Mouse (Mus musculus): ENCODE data around the gene Col6a4. TPM values are rescaled to one million over a fixed set of nuclear protein-coding genes. Genes with fewer than 3 reads are reported as not detected.

Col6a4 gene
- 3.3 and 5.7 TPM in 2 replicates for polyA plus RNA-seq (2012; rRNA removed)

DNA sequence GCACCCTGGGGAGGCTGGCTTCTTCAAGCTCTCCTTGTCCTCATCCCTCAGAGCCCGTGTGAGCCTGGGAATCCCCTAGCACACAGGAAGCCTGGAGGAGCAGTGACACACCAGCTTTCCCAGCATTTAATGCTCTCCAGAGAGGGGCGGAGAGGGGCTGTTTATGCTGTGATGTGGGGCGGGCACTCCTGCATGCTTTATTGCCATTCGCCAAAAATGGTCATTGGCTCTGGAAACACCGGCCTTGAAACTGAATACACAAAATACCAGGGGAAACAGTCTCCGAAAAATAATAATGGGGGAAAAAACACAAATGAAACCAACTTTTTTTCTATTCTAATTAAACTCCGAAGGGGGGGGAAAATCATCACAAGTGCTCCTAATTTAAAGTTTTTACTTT is at the start of gene Col6a4:
Gene Col6a4 (minus strand): TSS at position 101 of the 400 bp plus-strand sequence.
- no peak for DNase-seq (ENCODE audit: extremely low spot score in 1 of 2, low spot score in 1 of 2)

DNA sequence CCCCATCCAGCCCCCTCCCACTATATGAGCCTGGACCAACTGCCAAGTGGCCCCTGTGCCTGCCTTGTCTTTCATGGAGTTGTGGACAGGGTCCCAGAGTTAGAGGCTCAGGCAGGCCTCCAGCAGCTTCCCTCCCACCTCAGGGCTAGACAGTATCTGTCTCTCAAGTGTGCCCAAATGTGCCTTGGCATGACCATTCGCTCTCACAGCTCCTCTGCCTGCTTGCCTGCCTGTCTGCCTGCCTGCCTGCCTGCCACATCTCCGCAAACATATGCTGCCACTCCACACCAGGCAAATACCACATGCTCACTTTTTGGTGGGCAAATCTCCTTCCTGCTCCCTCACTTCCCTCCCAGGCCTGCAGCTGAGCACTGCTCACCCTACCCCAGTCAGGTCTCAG is 49.0 kb upstream of the Col6a4 start:
- no peak for DNase-seq (ENCODE audit: extremely low spot score in 1 of 2, low spot score in 1 of 2)

DNA sequence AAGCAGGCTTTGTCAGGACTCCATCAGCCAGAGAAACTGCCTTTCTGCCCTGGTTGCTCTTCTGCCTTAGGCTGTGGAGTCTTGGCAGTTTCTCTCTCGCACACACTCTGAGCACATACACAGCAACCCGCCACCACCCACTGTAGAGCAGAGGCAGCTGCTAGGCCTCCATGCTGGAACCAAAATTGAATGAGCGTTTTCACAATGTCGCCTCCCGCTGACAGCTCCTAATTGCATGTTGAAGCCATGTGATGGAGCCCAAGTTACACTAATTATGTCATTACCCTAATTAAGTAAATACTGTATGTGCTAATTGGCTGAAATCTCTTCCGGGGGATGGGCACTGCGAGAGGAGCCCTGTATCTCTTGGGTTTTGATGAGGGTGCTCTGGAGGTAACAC is 47.6 kb upstream of the Col6a4 start:
- no peak for DNase-seq (ENCODE audit: extremely low spot score in 1 of 2, low spot score in 1 of 2)

DNA sequence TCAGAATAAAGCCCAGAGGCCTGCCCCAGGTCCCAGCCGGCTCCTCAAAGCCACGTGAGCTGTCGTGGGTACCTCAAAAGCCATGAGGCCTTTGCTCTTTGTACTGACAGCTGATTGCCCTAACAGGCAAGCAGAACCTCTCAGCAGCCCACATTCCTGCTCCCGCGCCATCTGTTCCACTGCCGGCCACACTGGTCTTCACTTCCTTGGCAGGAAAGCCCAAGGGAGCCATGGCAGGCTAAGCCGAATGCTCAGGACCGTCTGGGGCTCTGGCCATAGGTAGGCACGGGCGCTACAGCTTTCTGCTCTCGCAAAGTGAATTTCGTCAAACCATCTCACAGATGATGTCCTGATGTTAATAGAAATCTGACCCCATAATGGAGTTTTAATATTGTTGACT is 45.4 kb upstream of the Col6a4 start:
- DNase-seq (ENCODE audit: extremely low spot score in 1 of 2, low spot score in 1 of 2): no peak

DNA sequence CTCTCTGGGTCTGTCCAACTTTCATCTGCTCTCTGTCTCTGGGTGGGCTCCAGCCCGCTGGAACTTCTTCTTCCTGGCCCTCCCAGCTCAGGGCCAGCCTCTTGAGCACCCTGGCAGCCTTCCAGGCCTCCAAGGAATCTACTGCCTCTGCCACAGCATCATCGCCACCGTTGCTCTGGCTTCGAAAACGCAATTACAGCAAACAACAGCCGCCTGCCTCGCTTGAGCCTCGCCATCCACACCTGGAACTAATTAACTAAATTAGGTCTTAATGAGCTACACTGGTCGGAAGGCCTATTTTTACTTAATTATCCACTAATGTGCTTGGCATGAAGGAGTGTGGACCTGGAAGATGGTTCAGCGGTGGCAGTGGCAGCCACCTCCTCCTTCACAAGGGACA is 43.2 kb upstream of the Col6a4 start:
- no peak for DNase-seq (ENCODE audit: extremely low spot score in 1 of 2, low spot score in 1 of 2)

DNA sequence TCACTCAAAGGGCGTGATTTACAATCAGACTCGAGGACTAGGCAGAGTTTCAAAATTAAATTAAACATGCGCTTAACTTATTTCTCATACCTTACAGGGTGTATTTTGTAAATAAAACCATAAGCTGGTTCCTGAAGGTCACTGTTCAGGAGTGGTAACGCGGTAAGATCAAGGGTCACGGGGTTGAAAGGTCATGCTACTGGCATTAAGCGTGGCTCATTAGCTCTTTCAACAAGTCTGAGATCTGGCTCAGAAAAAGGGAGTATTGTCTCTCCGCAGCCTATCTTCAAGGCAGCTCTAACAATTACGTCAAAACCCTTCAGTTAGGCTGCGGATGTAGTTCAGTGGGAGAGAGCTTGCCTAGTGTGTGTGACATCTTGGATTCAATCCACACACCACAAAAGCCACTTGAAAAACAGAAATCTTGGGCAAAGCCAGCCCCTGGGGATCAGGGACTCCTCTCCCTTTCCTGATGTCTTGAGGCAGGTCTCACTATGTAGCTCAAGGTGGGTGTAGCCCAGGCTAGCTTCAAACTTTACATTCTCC is 41.2 kb upstream of the Col6a4 start:
- DNase-seq (ENCODE audit: extremely low spot score in 1 of 2, low spot score in 1 of 2): no peak

DNA sequence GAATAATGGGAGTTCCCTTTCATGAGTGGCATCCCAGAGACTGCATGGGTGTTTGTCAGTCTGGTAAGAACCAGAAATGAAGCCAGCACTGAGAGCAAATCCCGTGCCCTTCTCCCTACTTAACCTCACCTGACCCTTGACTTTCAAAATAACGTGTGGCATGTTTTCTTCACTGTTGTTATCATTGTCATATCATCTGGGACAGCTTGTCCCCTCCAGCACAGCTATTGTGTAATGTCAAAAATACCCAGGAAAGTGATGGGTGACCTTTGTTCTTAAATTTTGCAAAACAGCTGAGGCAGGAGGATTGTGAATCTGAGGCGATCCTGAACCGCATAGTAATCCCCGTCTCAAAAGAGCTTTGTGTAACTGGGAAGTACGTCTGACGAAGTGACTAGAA is 33.7 kb upstream of the Col6a4 start:
- DNase-seq (ENCODE audit: extremely low spot score in 1 of 2, low spot score in 1 of 2): no peak

DNA sequence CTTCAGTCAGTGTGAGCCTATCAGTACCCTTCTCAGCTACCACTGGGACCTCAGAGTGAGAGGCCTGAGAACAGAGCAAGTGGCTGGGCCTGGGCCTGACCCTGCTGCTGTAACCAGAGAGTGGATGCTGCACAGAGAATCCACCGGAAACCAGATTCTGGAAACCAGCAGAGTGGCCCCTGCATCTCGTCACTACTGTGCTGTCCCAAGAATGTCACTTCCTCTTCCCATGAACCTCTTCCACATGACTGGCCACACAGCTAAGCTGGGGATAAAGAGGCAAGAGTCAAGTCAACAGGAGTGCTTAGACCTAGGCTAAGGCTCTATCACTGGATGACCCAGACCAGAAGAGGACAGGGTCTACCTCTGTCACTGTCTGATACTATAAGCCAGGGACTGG is 32.5 kb upstream of the Col6a4 start:
- DNase-seq (ENCODE audit: extremely low spot score in 1 of 2, low spot score in 1 of 2): no peak

DNA sequence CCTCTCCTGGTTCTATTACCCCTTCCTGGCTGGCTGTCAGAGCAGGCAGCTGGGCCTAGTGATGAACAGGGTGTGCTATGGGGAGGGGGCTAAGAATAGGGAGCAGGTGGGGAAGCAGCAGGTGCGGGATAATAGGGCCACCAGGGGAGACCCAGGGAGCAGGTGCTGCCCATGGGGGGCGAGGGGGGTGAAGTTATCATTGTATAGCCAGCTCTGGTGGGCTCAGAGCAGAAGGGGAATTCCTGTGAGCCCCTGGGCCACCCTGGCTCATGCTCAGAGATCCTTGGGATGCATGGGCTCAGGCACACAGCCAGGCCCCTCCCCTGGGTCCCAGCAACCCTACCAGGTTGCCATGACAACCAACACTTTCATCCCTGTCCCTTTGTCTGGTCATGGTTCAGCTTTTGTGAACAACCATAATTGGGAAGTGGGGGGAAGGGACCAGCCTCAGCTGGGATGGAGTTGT is 30.2 kb upstream of the Col6a4 start:
- peak in 1 of 2 experiments; percentile 38 for DNase-seq (ENCODE audit: extremely low spot score in 1 of 2, low spot score in 1 of 2)

DNA sequence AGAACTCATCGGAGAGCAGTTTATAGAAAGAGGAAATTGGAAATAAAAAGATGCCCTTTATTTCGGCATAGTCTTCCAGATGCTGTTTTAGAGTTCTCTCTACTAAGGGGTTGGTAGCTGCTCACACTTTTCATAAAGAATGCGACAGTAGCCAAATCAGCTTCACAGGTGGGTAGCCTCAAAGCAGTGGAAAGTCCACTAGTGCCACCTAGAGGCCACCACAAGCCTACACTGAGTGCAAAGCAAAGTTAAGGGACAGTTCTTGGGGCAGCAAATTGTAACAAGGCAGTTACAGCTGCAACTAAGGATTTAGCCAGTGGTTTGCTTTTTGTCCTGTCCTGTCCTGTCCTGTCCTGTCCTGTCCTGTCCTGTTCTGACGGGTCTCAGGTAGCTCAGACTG is 27.0 kb upstream of the Col6a4 start:
- DNase-seq (ENCODE audit: extremely low spot score in 1 of 2, low spot score in 1 of 2): peak in 1 of 2 experiments; percentile 77

DNA sequence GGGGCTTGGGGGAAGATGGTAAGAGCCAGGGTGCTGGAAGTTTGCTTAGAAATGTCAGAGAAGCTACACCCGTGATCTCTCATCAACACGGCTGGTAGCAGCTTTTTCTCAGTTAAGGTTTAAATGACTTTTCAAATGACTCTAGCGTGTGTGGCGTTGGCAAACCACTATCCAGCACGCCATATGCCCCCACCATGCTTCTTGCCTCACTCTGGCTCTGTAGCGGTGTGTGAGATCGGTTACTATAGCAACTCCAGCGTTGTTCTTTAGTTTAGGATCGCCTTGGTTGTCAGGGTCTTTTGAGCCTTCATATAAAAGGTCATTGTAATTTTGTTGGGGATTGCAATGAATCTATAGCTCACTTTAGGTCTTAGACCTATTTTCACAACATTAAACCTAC is 22.5 kb upstream of the Col6a4 start:
- no peak for DNase-seq (ENCODE audit: extremely low spot score in 1 of 2, low spot score in 1 of 2)

DNA sequence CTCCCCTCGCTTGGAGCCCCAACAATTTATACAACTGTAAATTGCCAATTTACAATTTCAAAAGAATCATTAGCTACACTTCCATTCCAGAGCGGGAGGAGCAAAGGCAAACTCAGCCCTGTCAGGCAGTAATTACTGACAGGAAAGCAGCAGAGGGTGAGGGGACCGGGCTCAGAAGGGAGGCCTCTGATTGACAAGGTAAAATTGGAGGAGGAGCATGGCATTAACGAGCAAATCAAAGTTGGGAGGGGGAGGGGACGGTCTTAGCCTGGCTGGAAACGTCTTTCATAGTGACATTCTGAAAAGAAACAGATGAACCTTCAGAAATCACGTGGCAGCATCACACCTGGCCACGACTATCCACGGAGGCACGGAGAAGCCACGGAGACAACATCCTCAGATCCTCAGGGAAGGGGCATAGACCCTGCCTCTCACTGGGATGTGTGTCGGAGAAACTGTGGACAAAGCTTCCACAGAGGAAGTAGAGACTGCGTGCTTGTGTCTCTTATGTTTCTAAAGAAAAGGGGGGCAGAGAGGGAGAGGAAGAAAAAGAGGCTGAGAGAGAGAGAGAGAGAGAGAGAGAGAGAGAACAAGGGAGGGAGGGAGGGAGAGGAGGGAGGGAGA is 19.3 kb upstream of the Col6a4 start:
- DNase-seq (ENCODE audit: extremely low spot score in 1 of 2, low spot score in 1 of 2): no peak

DNA sequence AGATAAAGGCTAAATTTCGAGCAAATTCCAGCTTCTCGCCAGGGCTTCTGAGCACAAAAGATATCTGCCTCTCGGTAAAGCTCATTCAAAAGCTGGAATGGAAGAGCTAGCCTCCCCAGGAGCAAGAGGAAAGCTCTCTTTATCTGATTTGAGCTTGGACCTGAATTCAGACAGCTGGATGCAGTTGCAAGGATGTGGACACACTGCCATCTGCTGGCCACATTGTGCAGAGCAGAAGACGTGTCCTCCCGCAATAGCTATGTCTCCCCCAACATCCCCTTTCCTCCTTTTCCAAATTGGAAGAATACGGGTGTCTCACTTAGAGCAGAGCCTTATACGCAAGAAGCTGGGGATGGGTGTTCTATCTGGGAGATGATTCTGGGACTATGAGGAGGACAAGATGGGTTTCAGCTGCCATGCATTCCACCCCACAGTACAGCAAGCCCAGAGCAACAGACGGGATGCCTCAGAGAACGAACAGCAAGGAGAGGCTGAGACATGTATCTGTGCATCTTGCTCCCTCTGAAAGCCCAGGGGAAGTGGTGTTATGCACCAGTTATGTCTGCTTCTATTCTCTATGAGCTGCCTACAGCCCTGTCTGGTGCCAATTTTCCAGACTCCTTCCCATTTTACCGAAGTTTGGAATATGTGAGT is 16.3 kb upstream of the Col6a4 start:
- DNase-seq (ENCODE audit: extremely low spot score in 1 of 2, low spot score in 1 of 2): peak; percentile 41 to 92

DNA sequence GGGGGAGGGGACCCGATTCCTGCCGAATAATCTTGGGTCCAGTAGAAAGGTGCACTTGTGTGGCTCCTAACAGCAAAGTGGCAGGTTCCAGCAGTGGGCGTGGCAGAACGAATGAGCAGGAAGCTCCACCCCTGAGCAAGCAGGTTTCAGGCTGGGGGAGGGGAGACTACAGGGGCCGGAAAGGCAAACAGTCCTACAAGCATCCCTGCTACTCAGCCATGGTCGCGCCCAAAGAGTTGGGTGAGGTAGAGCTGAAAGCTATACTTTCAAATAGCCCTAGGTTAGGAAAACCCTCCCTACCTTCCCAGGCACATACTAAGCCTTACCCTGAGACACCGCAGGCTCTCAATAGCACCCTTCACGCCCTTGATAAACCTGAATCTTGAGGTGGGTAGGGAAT is 9.7 kb upstream of the Col6a4 start:
- DNase-seq (ENCODE audit: extremely low spot score in 1 of 2, low spot score in 1 of 2): no peak

DNA sequence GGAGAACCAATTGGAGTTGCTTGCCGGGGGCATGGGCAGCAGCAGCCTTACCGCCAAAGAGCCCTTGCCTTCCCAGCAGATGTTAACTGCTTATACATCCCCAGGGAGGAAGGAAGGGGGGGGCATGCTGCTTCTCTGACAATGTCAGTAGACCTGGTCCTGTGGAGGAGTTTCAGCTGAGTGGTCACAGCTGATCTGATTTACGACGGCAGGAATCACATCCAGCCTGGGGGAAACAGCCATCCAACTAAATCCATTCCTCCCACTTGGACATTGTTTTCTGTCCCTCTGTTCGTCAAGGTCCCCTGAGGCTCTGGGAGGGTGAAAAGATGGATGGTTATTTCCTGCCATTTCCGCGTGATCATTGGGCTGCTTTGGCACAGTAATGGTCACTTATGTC is 7.8 kb upstream of the Col6a4 start:
- DNase-seq (ENCODE audit: extremely low spot score in 1 of 2, low spot score in 1 of 2): no peak

DNA sequence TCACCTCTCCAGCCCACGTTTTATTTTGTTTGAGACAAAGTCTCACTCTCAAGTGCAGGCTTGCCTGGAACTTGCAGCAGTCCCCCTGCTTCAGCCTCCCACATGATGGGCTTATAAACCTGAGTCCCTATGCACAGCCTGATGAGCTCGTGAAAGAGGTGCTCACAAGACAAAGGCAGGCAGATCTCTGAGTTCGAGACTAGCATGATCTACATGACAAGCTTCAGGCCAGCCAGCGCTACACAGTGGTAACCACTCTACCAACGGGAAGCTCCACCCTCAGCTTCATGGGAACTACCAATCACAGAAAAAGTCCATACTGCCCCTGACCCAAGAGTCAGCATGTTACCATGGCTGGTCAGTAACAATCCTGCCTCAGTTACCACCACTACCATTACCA is 4.6 kb upstream of the Col6a4 start:
- no peak for DNase-seq (ENCODE audit: extremely low spot score in 1 of 2, low spot score in 1 of 2)

DNA sequence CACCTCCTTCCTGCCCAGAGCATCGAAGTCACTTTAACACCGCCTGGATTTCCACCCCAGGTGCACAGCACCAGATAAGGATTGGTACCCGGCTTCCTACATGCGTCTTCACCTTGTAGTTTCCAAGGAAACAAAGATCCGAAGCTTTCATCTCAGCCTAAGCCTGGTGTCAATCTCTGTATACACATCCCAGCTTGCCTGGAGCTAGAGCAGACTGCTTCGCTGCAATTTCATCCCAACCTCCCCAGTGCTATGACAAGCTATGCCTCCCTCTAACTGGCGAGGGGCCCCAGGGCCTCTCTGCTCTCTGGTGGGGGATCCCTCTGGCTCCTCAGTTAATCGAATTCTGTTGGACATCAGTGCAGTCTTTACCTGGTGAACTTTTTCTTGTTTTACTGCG is 3.7 kb upstream of the Col6a4 start:
- DNase-seq (ENCODE audit: extremely low spot score in 1 of 2, low spot score in 1 of 2): peak in 1 of 2 experiments; percentile 23

DNA sequence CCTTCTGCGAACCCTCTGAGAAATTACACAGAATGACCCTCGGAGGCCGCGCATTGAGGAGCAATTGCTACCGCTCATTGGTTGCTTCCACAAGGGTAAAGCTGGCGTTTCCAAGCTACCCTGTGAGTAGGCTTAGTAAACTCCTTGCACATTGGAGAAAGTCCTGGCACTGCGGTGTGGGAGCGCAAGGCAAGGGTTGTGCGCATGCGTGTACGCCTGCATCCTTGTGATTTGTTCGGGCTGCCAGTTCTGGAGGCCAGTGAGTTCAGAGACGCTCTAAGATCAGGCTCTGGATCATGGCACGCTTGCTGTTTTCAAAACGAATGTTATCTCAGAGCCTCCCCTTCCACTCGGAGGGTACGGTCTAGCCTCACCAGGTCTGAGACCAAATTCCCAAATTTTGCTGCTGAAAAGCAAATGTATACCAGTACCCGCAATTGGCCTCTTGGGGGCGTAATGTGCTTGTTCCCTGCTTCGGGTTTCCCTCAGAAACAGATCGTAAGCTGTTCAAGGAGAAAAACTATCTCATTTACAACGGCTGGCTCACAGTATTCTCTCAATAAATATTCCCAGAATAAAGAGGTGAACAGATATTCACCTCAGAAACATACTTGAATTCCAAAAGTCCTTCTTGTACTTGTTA is 2.9 kb upstream of the Col6a4 start:
- DNase-seq (ENCODE audit: extremely low spot score in 1 of 2, low spot score in 1 of 2): no peak

DNA sequence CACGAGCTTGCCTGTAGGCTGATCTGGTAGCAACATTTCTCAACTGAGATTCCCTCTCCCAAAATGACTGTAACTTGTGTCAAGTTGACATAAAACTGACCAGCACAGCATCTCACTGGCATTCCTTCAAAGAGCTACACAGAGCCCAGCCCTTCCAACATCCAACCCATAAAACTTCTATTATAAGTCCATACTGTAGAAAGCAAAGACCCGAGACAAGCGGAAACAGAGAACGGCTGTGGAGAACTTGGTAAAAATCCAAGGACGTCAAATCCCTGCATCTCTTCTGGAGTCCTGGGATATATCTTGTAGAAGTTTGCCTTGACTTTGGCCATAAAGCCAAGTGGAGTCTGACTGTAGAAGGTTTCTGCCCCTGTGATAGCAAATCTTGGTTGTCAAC is 15.1 kb downstream of the Col6a4 start:
- no peak for DNase-seq (ENCODE audit: extremely low spot score in 1 of 2, low spot score in 1 of 2)

DNA sequence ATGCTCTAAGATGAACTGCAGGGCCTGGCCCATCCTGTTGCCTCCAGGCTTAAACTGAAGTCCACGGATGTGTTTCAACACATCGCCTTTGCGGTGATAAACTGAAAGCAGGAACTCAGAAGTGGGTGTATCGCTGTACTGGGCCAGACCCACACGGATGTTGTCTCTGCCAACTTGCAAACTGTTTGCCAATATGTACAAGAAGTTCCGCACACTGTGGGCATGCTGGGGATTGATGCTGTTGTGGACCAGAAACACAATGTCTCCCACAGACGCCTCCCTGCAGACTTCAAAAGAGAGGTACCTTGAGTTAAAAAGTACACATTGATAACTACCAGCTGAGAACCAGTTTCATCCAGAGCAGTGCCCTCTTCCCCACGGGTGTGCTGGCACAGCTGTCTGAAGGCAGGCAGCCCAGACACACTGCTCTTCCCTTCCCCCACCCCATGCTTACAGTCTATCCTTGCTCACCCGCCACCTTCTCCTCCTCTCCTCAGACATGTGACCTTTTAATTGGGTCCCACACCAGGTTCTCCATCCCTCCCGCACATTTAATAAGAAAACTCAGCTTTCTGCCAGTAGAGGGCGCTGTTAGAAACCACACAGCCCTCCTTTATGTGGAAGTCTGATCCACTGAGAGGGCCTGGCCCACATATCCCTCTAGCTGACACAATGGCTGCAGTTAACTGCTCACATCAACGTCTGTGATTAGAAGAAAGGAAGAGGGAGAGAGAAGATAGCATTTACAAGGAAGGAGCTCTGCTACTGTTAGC is 16.1 kb downstream of the Col6a4 start:
- peak in 1 of 2 experiments; percentile 50 for DNase-seq (ENCODE audit: extremely low spot score in 1 of 2, low spot score in 1 of 2)

DNA sequence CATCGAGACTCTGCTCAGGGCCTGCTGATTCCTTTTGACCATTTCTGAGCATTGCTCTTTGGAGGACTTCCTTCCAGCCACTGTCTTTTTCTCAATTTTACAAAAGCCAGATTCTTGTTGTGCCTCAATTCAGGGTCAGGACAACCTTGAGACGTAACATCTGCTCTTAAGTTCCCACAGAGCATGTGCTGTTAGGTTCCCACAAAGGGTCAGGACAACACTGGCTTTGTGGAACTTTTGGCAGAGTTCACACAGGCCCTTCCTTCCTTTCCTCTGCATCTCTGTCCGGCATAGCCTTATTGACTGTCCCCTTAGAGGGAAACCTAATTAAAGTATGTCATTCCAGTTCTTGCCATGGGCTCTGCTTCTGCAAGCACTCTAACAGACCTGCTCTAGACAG is 18.6 kb downstream of the Col6a4 start:
- DNase-seq (ENCODE audit: extremely low spot score in 1 of 2, low spot score in 1 of 2): no peak

Data from frontal cortex, adult 2 months (tissue).